ENCODE assay signal across 8 mouse cellular contexts in genomic region chr5:114571451-114572030, GRCm38 (mm10). TPM values are rescaled to one million over a fixed set of nuclear protein-coding genes. Genes with fewer than 3 reads are reported as not detected.
DNase-seq lines count a peak whose midpoint lies in the region; ATAC-seq and TF ChIP-seq lines count a peak whose summit lies in the region.

No protein-coding gene starts in this region.

- H3K27ac ChIP-seq in heart, embryonic 10.5 days: 0 out of 2 replicates have a peak overlapping the region, but pooled peaks have one; percentile 2
- H3K27ac ChIP-seq in ES-E14 (ENCODE audit: insufficient read depth, low read depth, low read length, poor library complexity, severe bottlenecking): peak overlapping the region; percentile 50; the same call in 1 of the 2 replicates
- peak overlapping the region; percentile 79 for H3K27ac ChIP-seq in forebrain, embryonic 14.5 days (ENCODE audit: low read depth, low read length)
- no peak overlapping the region for H3K27ac ChIP-seq in liver, embryonic 15.5 days (replicated peaks)
- H3K27ac ChIP-seq in stomach, embryonic 15.5 days: no peak overlapping the region

- no peaks in the 10 kb centered on the region for H3K9me3 ChIP-seq in heart, embryonic 10.5 days
- H3K9me3 ChIP-seq in ES-E14 (ENCODE audit: control insufficient read depth, insufficient read depth, low read depth, low read length): no peaks in the 10 kb centered on the region
- no peaks in the 10 kb centered on the region for H3K9me3 ChIP-seq in forebrain, embryonic 14.5 days (replicated peaks; ENCODE audit: control insufficient read depth, low read length)
- no peaks in the 10 kb centered on the region for H3K9me3 ChIP-seq in liver, embryonic 15.5 days (replicated peaks)
- no peaks in the 10 kb centered on the region for H3K9me3 ChIP-seq in stomach, embryonic 15.5 days

- peak overlapping the region; percentile 92 for H3K4me2 ChIP-seq in forebrain, embryonic 14.5 days (ENCODE audit: low read length)
- peak overlapping the region; percentile 51 for H3K4me2 ChIP-seq in liver, embryonic 15.5 days
- H3K4me2 ChIP-seq in stomach, embryonic 15.5 days: peak overlapping the region; percentile 76

- peak overlapping the region; percentile 41; the same call in 1 of the 2 replicates for H3K9ac ChIP-seq in ES-E14 (ENCODE audit: insufficient read depth, low read depth, low read length, poor library complexity, severe bottlenecking)
- H3K9ac ChIP-seq in forebrain, embryonic 14.5 days (ENCODE audit: low read length): peak overlapping the region; percentile 61
- H3K9ac ChIP-seq in liver, embryonic 15.5 days: no peak overlapping the region
- no peak overlapping the region for H3K9ac ChIP-seq in stomach, embryonic 15.5 days

- H3K27me3 ChIP-seq in heart, embryonic 10.5 days (ENCODE audit: insufficient read depth, poor library complexity, severe bottlenecking): peaks cover 77% of the 10 kb centered on the region
- H3K27me3 ChIP-seq in forebrain, embryonic 14.5 days (replicated peaks; ENCODE audit: control insufficient read depth, insufficient read depth, low read length): peaks cover 12% of the 10 kb centered on the region
- peaks cover 83% of the 10 kb centered on the region for H3K27me3 ChIP-seq in liver, embryonic 15.5 days
- H3K27me3 ChIP-seq in stomach, embryonic 15.5 days (replicated peaks): 0 out of 2 replicates have a peak, but pooled peaks cover 10% of the 10 kb centered on the region

- in situ Hi-C loops in ES-E14 (cut with MboI; ENCODE audit: low sequenced_read_pairs in 2 of 2, unreplicated experiment in 2 of 2): no loop called here

- intact Hi-C loops in heart, postnatal 14 days (cut with DNase I): no loop called here

- peaks cover 79% of the 10 kb centered on the region for H3K4me1 ChIP-seq in heart, embryonic 10.5 days
- peaks cover 6 to 23% of the 10 kb centered on the region in 2 experiments; a peak in 3 of 4 replicates for H3K4me1 ChIP-seq in ES-E14 (ENCODE audit: control insufficient read depth in 2 of 2, insufficient read depth in 2 of 2, low read length in 2 of 2, poor library complexity in 1 of 2)
- H3K4me1 ChIP-seq in forebrain, embryonic 14.5 days (ENCODE audit: control insufficient read depth, insufficient read depth, low read length): peaks cover 61% of the 10 kb centered on the region
- H3K4me1 ChIP-seq in liver, embryonic 15.5 days (replicated peaks): peaks cover 61% of the 10 kb centered on the region
- peaks cover 73% of the 10 kb centered on the region for H3K4me1 ChIP-seq in stomach, embryonic 15.5 days

- H3K4me3 ChIP-seq in heart, embryonic 10.5 days: peak overlapping the region; percentile 55
- H3K4me3 ChIP-seq in ES-E14 (ENCODE audit: insufficient read depth in 1 of 2, low read depth in 1 of 2, low read length in 2 of 2, poor library complexity in 1 of 2, severe bottlenecking in 1 of 2): peak overlapping the region; percentile 49 to 61
- H3K4me3 ChIP-seq in forebrain, embryonic 14.5 days (ENCODE audit: low read depth, low read length): peak overlapping the region; percentile 36
- peak overlapping the region; percentile 25 for H3K4me3 ChIP-seq in liver, embryonic 15.5 days (replicated peaks)
- H3K4me3 ChIP-seq in stomach, embryonic 15.5 days (replicated peaks): peak overlapping the region; percentile 38

- H3K36me3 ChIP-seq in heart, embryonic 10.5 days: no peaks in the 10 kb centered on the region
- H3K36me3 ChIP-seq in ES-E14 (ENCODE audit: control insufficient read depth, insufficient read depth, low read length, poor library complexity, severe bottlenecking): no peaks in the 10 kb centered on the region
- no peaks in the 10 kb centered on the region for H3K36me3 ChIP-seq in forebrain, embryonic 14.5 days (ENCODE audit: control insufficient read depth, insufficient read depth, low read length)
- no peaks in the 10 kb centered on the region for H3K36me3 ChIP-seq in liver, embryonic 15.5 days (replicated peaks)
- H3K36me3 ChIP-seq in stomach, embryonic 15.5 days: no peaks in the 10 kb centered on the region

- peak; percentile 14 for ATAC-seq in forebrain, embryonic 14.5 days
- ATAC-seq in liver, embryonic 15.5 days (ENCODE audit: insufficient read depth): no peak
- ATAC-seq in stomach, embryonic 15.5 days (ENCODE audit: insufficient read depth, low FRiP score, low read depth): no peak

- DNase-seq in heart, embryonic 10.5 days (ENCODE audit: low spot score): no peak
- DNase-seq in heart, postnatal 14 days: no peak
- DNase-seq in ES-E14 (ENCODE audit: low read depth, low spot score) (peak; percentile 85), adipocyte (ENCODE audit: low spot score) (no peak)
- DNase-seq in forebrain, embryonic 14.5 days (ENCODE audit: low spot score): peak; percentile 83
- DNase-seq in layer of hippocampus, adult 9-10 months (ENCODE audit: low spot score): no peak

- 2% methylated on average over 39 of the region's 39 CpGs for WGBS in heart, embryonic 10.5 days
- WGBS in forebrain, embryonic 14.5 days: under 1% methylated on average over 39 of the region's 39 CpGs
- WGBS in liver, embryonic 15.5 days (ENCODE audit: insufficient replicate concordance): 4% methylated on average over 39 of the region's 39 CpGs
- 4% methylated on average over 39 of the region's 39 CpGs for WGBS in stomach, embryonic 15.5 days

TF ChIP-seq in ES-E14, 5 proteins besides CTCF, POLR2A, EP300 and RAD21:
- TF ChIP-seq ZNF384 (IDR thresholded peaks at IDR 0.05; ENCODE audit: low read depth, low read length) (no peak), CHD2 (IDR thresholded peaks at IDR 0.05; ENCODE audit: low read depth, low read length) (no peak), HCFC1 (IDR thresholded peaks at IDR 0.05; ENCODE audit: borderline replicate concordance, insufficient read depth, low read length) (peak; percentile 58; the same call in 1 of the 2 replicates)
TF ChIP-seq in ES-E14: peak in this region for 1.

RNA-seq across cellular contexts. Expression of gene Fam222a, which starts 3.7 kb away (rescaled TPM):
- 0.60 and 1.5 TPM in 2 replicates for polyA plus RNA-seq in heart, embryonic 10.5 days (2016; fragmentation: Nextera tagmentation; extraction: Ambion mirVana)
- 1 to 10 TPM; 3.2 to 5.4 TPM for total RNA-seq in heart, postnatal 14 days (2021)
- 1.2 and 2.2 TPM in 2 replicates for total RNA-seq in ES-E14 (2012; rRNA removed)
- 4.5 and 5.0 TPM in 2 replicates for polyA plus RNA-seq in forebrain, embryonic 14.5 days (2014; fragmentation: Nextera tagmentation; extraction: Ambion mirVana)
- 0.50 and 0.73 TPM in 2 replicates for polyA plus RNA-seq in liver, embryonic 15.5 days (2015; fragmentation: Nextera tagmentation; extraction: Ambion mirVana)
- 2.9 and 3.8 TPM in 2 replicates for polyA plus RNA-seq in stomach, embryonic 15.5 days (2015; fragmentation: Nextera tagmentation; extraction: Ambion mirVana)

Comparison
In these comparisons a context has a peak if more than half of its experiments do, and no peak if none do; other contexts are left out.
1. DNase-seq: peak in ES-E14 (single experiment) and forebrain, embryonic 14.5 days (single experiment); none in heart, embryonic 10.5 days (single experiment), heart, postnatal 14 days (0 of 2), adipocyte (single experiment) and layer of hippocampus, adult 9-10 months (single experiment).
2. H3K27ac ChIP-seq: peak in heart, embryonic 10.5 days (single experiment), ES-E14 (single experiment) and forebrain, embryonic 14.5 days (single experiment); none in liver, embryonic 15.5 days (single experiment) and stomach, embryonic 15.5 days (single experiment).
3. H3K9ac ChIP-seq: peak in ES-E14 (single experiment) and forebrain, embryonic 14.5 days (single experiment); none in liver, embryonic 15.5 days (single experiment) and stomach, embryonic 15.5 days (single experiment).
4. Peak in every context shown above with its lines, with median percentiles within 50 percentile points of each other: H3K4me3 ChIP-seq and H3K4me2 ChIP-seq.